Mouse (Mus musculus) brain, embryonic 14.5 days (tissue): ENCODE results near the gene Cyth3.

Experiments used
- CTCF ChIP-seq: fragments of 200-500 bp; IDR thresholded peaks from 2 replicates; pipeline ENCODE4 v1.5.1; 2012; ENCODE audit warnings: inconsistent platforms, mild to moderate bottlenecking, moderate library complexity, borderline replicate concordance; ENCODE audit not compliant: insufficient read depth, insufficient read length; ENCODE audit errors: extremely low read depth
- POLR2A ChIP-seq: fragments of 200-500 bp; IDR thresholded peaks from 2 replicates; pipeline ENCODE4 v1.6.1; 2012; ENCODE audit warnings: mild to moderate bottlenecking, inconsistent platforms, borderline replicate concordance; ENCODE audit not compliant: poor library complexity, insufficient read depth, insufficient read length, severe bottlenecking; ENCODE audit errors: extremely low read depth

DNA sequence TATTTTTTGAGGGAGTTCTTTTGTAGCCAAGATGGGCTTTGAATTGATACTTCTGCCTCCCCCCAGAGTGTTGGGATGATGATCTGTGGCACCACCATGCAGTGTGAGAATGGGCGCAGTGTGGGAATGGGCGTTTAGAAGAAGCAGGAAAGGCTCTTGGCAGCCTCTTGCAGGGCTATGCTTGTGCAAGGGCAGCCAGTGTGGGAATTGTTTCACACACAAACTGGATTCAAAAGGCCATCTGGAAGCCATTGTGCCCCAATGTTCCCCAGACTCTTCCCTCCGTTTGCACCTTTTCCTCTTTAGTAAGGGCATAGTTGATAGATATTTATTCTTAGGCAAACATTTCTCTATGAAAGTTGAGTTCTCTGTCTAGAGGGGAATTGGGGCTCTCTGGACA is 19.3 kb downstream of the Cyth3 start:
- TF ChIP-seq POLR2A, result no peak
- no peak for TF ChIP-seq CTCF
